Mouse (Mus musculus) layer of hippocampus, adult 2 months (tissue): Measurements from ENCODE around the gene Ccdc15. TPM values are rescaled to one million over a fixed set of nuclear protein-coding genes. Genes with fewer than 3 reads are reported as not detected.
"Not testable (repeated sequence)": the region's sequence is repeated elsewhere in the genome, so short reads cannot be mapped to it uniquely, and the experiment has no call there.

ENCODE experiments used
- DNase-seq, 2 experiments: peaks; one replicate each; pipeline ENCODE4 v3.0.0; 2022; ENCODE audit warnings: low spot score in 2 of 2
- H3K27ac ChIP-seq: fragments of 200-600 bp; 2 replicates; pipeline ENCODE4 v1.8.1; 2022
- H3K4me3 ChIP-seq: fragments of 200-600 bp; 2 replicates; pipeline ENCODE4 v1.8.1; 2022; ENCODE audit warnings: mild to moderate bottlenecking
- CTCF ChIP-seq: fragments of 200-600 bp; conservative IDR thresholded peaks from 2 replicates; pipeline ENCODE4 v1.8.1; 2022; ENCODE audit warnings: antibody characterized with exemption, mild to moderate bottlenecking, moderate library complexity
- total RNA-seq, 2 experiments: library from RNA; stranded (reverse); gene quantifications; 2 replicates each; pipeline ENCODE4 v1.2.3; 2021

The Ccdc15 gene
- total RNA-seq, 2 experiments from 2014 or later: 1.6 to 3.1 TPM

- no peak for DNase-seq
- Histone ChIP-seq H3K4me3 (no peak overlapping the region), H3K27ac (no peak overlapping the region)
- no peak for TF ChIP-seq CTCF
These were observed 46.5 kb downstream of the Ccdc15 start for GRCm38 (mm10) chr9:37301720-37302119.

GRCm38 (mm10) chr9:37300501-37300900 lies 47.7 kb downstream of the Ccdc15 start:
- DNase-seq, H3K27ac ChIP-seq, H3K4me3 ChIP-seq: not testable (repeated sequence)

GRCm38 (mm10) chr9:37295586-37295985 lies 52.6 kb downstream of the Ccdc15 start:
- no peak for TF ChIP-seq CTCF
- DNase-seq: no peak
- Histone ChIP-seq H3K4me3 (no peak overlapping the region), H3K27ac (no peak overlapping the region)

GRCm38 (mm10) chr9:37266622-37267021 lies 81.6 kb downstream of the Ccdc15 start:
- TF ChIP-seq CTCF: no peak
- Histone ChIP-seq H3K27ac (no peak overlapping the region), H3K4me3 (no peak overlapping the region)
- DNase-seq: no peak

GRCm38 (mm10) chr9:37255889-37256225 lies 92.4 kb downstream of the Ccdc15 start:
- TF ChIP-seq CTCF: peak; percentile 74
- Histone ChIP-seq H3K4me3 (peak overlapping the region; percentile 59; the same call in 1 of the 2 replicates), H3K27ac (peak overlapping the region; percentile 68; the same call in 1 of the 2 replicates)
- DNase-seq: peak; percentile 15 to 30

- TF ChIP-seq CTCF: no peak
These were observed 92.9 kb downstream of the Ccdc15 start, which contains the start of gene Slc37a2 for GRCm38 (mm10) chr9:37255149-37255888. Gene Slc37a2, minus strand, starts transcription at chr9:37255738.

GRCm38 (mm10) chr9:37254531-37255110 lies 93.6 kb downstream of the Ccdc15 start:
- no peak for DNase-seq
- peak overlapping the region; percentile 59 for H3K4me3 ChIP-seq
- TF ChIP-seq CTCF: no peak
- H3K27ac ChIP-seq: peak overlapping the region; percentile 68; the same call in 1 of the 2 replicates

More at GRCm38 (mm10) chr9:37255149-37255888, 92.9 kb downstream of the Ccdc15 start, which contains the start of gene Slc37a2:
- peak within 1 kb of the TSS; percentile 68 for H3K27ac ChIP-seq
- peak within 1 kb of the TSS; percentile 59 for H3K4me3 ChIP-seq
- DNase-seq: peak; percentile 74 to 87

- H3K4me3 ChIP-seq: no peak overlapping the region
- no peak for DNase-seq
- no peak overlapping the region for H3K27ac ChIP-seq
- no peak for TF ChIP-seq CTCF
These were observed 97.6 kb downstream of the Ccdc15 start for GRCm38 (mm10) chr9:37250631-37251030.

GRCm38 (mm10) chr9:37249976-37250375 lies 98.3 kb downstream of the Ccdc15 start:
- no peak for TF ChIP-seq CTCF
- Histone ChIP-seq H3K4me3 (no peak overlapping the region), H3K27ac (no peak overlapping the region)
- no peak for DNase-seq

GRCm38 (mm10) chr9:37248381-37248906 lies 99.8 kb downstream of the Ccdc15 start:
- no peak for TF ChIP-seq CTCF
- no peak overlapping the region for H3K4me3 ChIP-seq
- DNase-seq: no peak
- peak overlapping the region; percentile 20; the same call in 1 of the 2 replicates for H3K27ac ChIP-seq

- TF ChIP-seq CTCF: no peak
- DNase-seq: peak in 1 of 2 experiments; percentile 27
These were observed 100.8 kb downstream of the Ccdc15 start for GRCm38 (mm10) chr9:37247429-37247828.

GRCm38 (mm10) chr9:37245810-37246209 lies 102.4 kb downstream of the Ccdc15 start:
- DNase-seq: no peak

More at GRCm38 (mm10) chr9:37247429-37247828, 100.8 kb downstream of the Ccdc15 start:
- no peak overlapping the region for H3K27ac ChIP-seq
- H3K4me3 ChIP-seq: no peak overlapping the region

GRCm38 (mm10) chr9:37245404-37245803 lies 102.8 kb downstream of the Ccdc15 start:
- no peak for TF ChIP-seq CTCF
- DNase-seq: no peak
- Histone ChIP-seq H3K27ac (no peak overlapping the region), H3K4me3 (no peak overlapping the region)

More at GRCm38 (mm10) chr9:37245810-37246209, 102.4 kb downstream of the Ccdc15 start:
- TF ChIP-seq CTCF: no peak
- H3K27ac ChIP-seq: no peak overlapping the region
- no peak overlapping the region for H3K4me3 ChIP-seq
